In the genomic region with DNA sequence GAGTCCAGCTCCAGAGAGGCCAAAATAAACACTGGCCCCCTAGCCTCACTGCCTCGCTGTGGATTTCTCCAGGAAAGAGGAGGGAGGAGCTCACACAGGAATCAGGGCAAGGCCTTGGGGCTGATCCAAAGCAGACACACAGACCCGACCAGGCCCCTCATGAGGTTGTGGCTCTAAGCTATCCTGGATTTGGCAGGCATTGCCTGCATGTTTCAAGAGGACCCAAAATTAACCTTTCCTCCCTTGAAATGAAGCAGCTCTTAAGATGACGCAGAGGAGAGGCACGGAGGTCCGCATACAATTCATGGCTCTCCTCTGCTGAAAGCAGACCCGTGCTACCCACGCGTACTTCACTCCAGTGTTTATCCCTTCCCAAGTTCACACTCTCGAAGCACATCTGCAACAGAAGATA, we compare ENCODE assay signal across 7 mouse cellular contexts. TPM values are rescaled to one million over a fixed set of nuclear protein-coding genes. Genes with fewer than 3 reads are reported as not detected.
A peak's percentile ranks its signal among the peaks of the same experiment; 100 is the strongest.
DNase-seq lines count a peak whose midpoint lies in the region; ATAC-seq and TF ChIP-seq lines count a peak whose summit lies in the region.

No protein-coding gene starts in this region.

- H3K4me1 ChIP-seq in kidney, adult 2 months (ENCODE audit: control insufficient read depth, insufficient read depth, low read length): no peaks in the 10 kb centered on the region
- no peaks in the 10 kb centered on the region for H3K4me1 ChIP-seq in forebrain, embryonic 14.5 days (ENCODE audit: control insufficient read depth, insufficient read depth, low read length)

- H3K36me3 ChIP-seq in kidney, adult 2 months (ENCODE audit: control insufficient read depth, insufficient read depth, low read length): no peaks in the 10 kb centered on the region
- H3K36me3 ChIP-seq in forebrain, embryonic 14.5 days (ENCODE audit: control insufficient read depth, insufficient read depth, low read length): no peaks in the 10 kb centered on the region

- no peaks in the 10 kb centered on the region for H3K9me3 ChIP-seq in forebrain, embryonic 14.5 days (replicated peaks; ENCODE audit: control insufficient read depth, low read length)

- WGBS in kidney, adult 2 months: 30% methylated on average over 9 of the region's 9 CpGs
- WGBS in forebrain, embryonic 14.5 days: 77% methylated on average over 9 of the region's 9 CpGs

- no peak overlapping the region for H3K9ac ChIP-seq in forebrain, embryonic 14.5 days (ENCODE audit: low read length)

- H3K4me2 ChIP-seq in forebrain, embryonic 14.5 days (ENCODE audit: low read length): no peak overlapping the region

- ATAC-seq in forebrain, embryonic 14.5 days: no peak

- no peaks in the 10 kb centered on the region for H3K27me3 ChIP-seq in kidney, adult 2 months (replicated peaks; ENCODE audit: control insufficient read depth, insufficient read depth, low read length)
- H3K27me3 ChIP-seq in forebrain, embryonic 14.5 days (replicated peaks; ENCODE audit: control insufficient read depth, insufficient read depth, low read length): no peaks in the 10 kb centered on the region

- no peak for TF ChIP-seq POLR2A in kidney, adult 2 months (IDR thresholded peaks at IDR 0.05; ENCODE audit: low read depth, low read length)

- H3K4me3 ChIP-seq in kidney, adult 2 months (ENCODE audit: insufficient read depth, low read depth, low read length): no peak overlapping the region
- no peak overlapping the region for H3K4me3 ChIP-seq in forebrain, embryonic 14.5 days (ENCODE audit: low read depth, low read length)

- H3K27ac ChIP-seq in kidney, adult 2 months (ENCODE audit: insufficient read depth, low read depth, low read length): no peak overlapping the region; the same call in 1 of the 2 replicates
- H3K27ac ChIP-seq in forebrain, embryonic 14.5 days (ENCODE audit: low read depth, low read length): no peak overlapping the region

- peak; percentile 21 for DNase-seq in embryo, embryonic 10.5 days (ENCODE audit: low spot score)
- peak; percentile 64 for DNase-seq in fibroblast of lung, adult 2 months (ENCODE audit: low read depth)
- DNase-seq in kidney, adult 2 months: peak; percentile 84
- DNase-seq in lung, postnatal 36 days: peak; percentile 32
- DNase-seq in forebrain, embryonic 14.5 days (ENCODE audit: low spot score): no peak
- DNase-seq in c-Kit-positive CD71-positive TER-119-positive erythroid progenitor cells, embryonic 14.5 days (ENCODE audit: low spot score): no peak
- DNase-seq in frontal cortex, postnatal 14 days (ENCODE audit: low spot score in 2 of 2): no peak

- TF ChIP-seq CTCF in kidney, adult 2 months (conservative IDR thresholded peaks at IDR 0.05; ENCODE audit: insufficient read depth, insufficient read length, low read depth, low read length): no peak

RNA-seq across cellular contexts. Expression of a gene that starts 46.5 kb away (rescaled TPM):
- polyA plus RNA-seq in kidney, adult 2 months (2012; rRNA removed): 9.5 and 9.7 TPM in 2 replicates
- 4.7 and 9.9 TPM in 2 replicates for polyA plus RNA-seq in forebrain, embryonic 14.5 days (2014; fragmentation: Nextera tagmentation; extraction: Ambion mirVana)

Comparison
In these comparisons a context has a peak if more than half of its experiments do, and no peak if none do; other contexts are left out.
1. DNase-seq: peak in embryo, embryonic 10.5 days (single experiment), fibroblast of lung, adult 2 months (single experiment), kidney, adult 2 months (single experiment) and lung, postnatal 36 days (single experiment); none in forebrain, embryonic 14.5 days (single experiment), c-Kit-positive CD71-positive TER-119-positive erythroid progenitor cells, embryonic 14.5 days (single experiment) and frontal cortex, postnatal 14 days (0 of 2).